Mouse (Mus musculus) CD4-positive naive resting alpha-beta T cell, adult 76 days (primary cell): Measurements from ENCODE around the gene Trpv1. TPM values are rescaled to one million over a fixed set of nuclear protein-coding genes. Genes with fewer than 3 reads are reported as not detected.

Source experiments
- total RNA-seq: library from RNA; stranded (reverse); gene quantifications from one replicate; pipeline ENCODE4 v1.2.4, GENCODE M21; 2023

The Trpv1 gene
- total RNA-seq: not detected

GRCm38 (mm10) chr11:73233992-73234391 is at the start of gene Trpv1:
Gene Trpv1 (plus strand): TSS chr11:73234292.

GRCm38 (mm10) chr11:73198603-73199229 is 35.4 kb upstream of the Trpv1 start, which contains the start of gene Ctns:
Gene Ctns (minus strand): TSS chr11:73199042.

GRCm38 (mm10) chr11:73199230-73199712 is 34.8 kb upstream of the Trpv1 start, which contains the start of gene Shpk:
Gene Shpk (plus strand): TSS chr11:73199460.

GRCm38 (mm10) chr11:73267267-73267666 is 33.2 kb downstream of the Trpv1 start, which contains the start of gene Trpv3:
Gene Trpv3 (plus strand): TSS chr11:73267388.

Other genes starting within 250 kb of the Trpv1 start
- 1.7 TPM for gene P2rx1, start 235.2 kb upstream of the Trpv1 start, total RNA-seq
- gene Camkk1, start 215.3 kb upstream of the Trpv1 start, total RNA-seq: 3.6 TPM
- gene Ncbp3, start 186.5 kb upstream of the Trpv1 start, total RNA-seq: 23.8 TPM
- 1.4 TPM for gene Itgae, start 143.7 kb upstream of the Trpv1 start, total RNA-seq
- 2.1 TPM for gene Haspin, start 96.0 kb upstream of the Trpv1 start, total RNA-seq
- gene P2rx5, start 73.9 kb upstream of the Trpv1 start, total RNA-seq: not detected
- gene Emc6, start 57.3 kb upstream of the Trpv1 start, total RNA-seq: 50.9 TPM
- 7.9 TPM for gene Tax1bp3, start 57.2 kb upstream of the Trpv1 start, total RNA-seq
- 22.3 TPM for gene Ctns, start 35.2 kb upstream of the Trpv1 start, total RNA-seq
- 6.1 TPM for gene Shpk, start 34.8 kb upstream of the Trpv1 start, total RNA-seq
- gene Trpv3, start 33.1 kb downstream of the Trpv1 start, total RNA-seq: not detected
- 1.2 TPM for gene Aspa, start 95.3 kb downstream of the Trpv1 start, total RNA-seq
- not detected for gene Gm49340, start 95.4 kb downstream of the Trpv1 start, total RNA-seq
- gene Spata22, start 95.4 kb downstream of the Trpv1 start, total RNA-seq: not detected
- not detected for gene Olfr20, start 116.5 kb downstream of the Trpv1 start, total RNA-seq
- gene Olfr376, start 137.0 kb downstream of the Trpv1 start, total RNA-seq: not detected
- gene Olfr1, start 165.3 kb downstream of the Trpv1 start, total RNA-seq: not detected
- gene Olfr378, start 194.2 kb downstream of the Trpv1 start, total RNA-seq: not detected
- not detected for gene Olfr380, start 223.2 kb downstream of the Trpv1 start, total RNA-seq